Mouse (Mus musculus) thymus, adult 2 months (tissue): ENCODE results near the gene Rpl29.

ENCODE experiments used
- CTCF ChIP-seq: fragments of 200-500 bp; IDR thresholded peaks from 2 replicates; pipeline ENCODE4 v1.5.1; 2012; ENCODE audit warnings: mild to moderate bottlenecking, control low read depth, low read length, moderate library complexity, borderline replicate concordance; ENCODE audit not compliant: control insufficient read depth, poor library complexity, insufficient read depth; ENCODE audit errors: extremely low read depth
- POLR2A ChIP-seq: fragments of 200-500 bp; IDR thresholded peaks from 2 replicates; pipeline ENCODE4 v1.6.1; 2012; ENCODE audit warnings: mild to moderate bottlenecking, low read length, control low read depth, moderate library complexity; ENCODE audit not compliant: control insufficient read depth, poor library complexity, insufficient read depth; ENCODE audit errors: extremely low read depth

DNA sequence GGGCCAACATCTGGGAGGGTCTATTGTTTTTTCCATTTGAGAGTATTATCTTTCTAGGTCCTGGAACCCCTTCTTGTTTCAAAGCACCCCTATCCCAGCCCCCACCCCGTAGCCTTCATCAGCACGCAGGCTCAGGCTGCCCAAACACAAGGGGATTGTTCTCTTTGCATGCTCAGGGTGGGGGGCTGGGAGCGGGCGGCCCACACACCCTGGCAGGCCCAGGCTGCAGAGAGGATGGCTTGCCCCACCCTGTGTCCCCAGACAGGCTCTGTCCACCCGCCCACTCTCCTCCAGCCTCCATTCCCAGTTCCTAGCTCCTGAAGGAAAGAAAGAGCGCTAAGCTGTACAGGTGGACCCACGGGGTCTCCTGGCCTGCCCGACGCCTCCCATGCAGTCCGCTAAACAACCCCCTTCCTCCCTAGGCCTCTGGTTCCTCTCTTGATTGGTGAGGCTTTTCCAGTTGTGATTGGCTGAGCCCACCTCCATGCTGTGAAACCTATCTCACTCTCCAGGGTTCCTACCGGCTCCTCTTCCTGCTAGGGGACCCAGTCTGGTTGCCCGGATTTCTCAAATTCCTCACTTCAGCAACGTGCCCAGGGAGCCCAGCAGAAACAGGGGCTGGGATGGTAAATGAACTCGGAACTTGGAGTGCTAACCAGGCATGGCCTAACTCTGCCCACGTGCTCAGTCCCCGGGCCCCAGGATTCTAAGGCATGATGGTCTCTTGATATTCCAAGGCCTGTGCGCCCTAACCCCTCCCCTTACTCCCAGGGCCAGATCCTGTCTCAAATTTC, 25.8 kb downstream of the Rpl29 start:
- TF ChIP-seq CTCF, result no peak
- TF ChIP-seq POLR2A, result no peak
